Mouse (Mus musculus): ENCODE data around the gene Pprc1. TPM values are rescaled to one million over a fixed set of nuclear protein-coding genes. Genes with fewer than 3 reads are reported as not detected.

The Pprc1 gene
- total RNA-seq, 4 experiments from 2014 or later: 12.3 to 17.0 (median 13.8) TPM

GRCm38 (mm10) chr19:46056388-46056946, 11.8 kb downstream of the Pprc1 start:
- DNase-seq (ENCODE audit: low spot score): peak; percentile 95

DNA sequence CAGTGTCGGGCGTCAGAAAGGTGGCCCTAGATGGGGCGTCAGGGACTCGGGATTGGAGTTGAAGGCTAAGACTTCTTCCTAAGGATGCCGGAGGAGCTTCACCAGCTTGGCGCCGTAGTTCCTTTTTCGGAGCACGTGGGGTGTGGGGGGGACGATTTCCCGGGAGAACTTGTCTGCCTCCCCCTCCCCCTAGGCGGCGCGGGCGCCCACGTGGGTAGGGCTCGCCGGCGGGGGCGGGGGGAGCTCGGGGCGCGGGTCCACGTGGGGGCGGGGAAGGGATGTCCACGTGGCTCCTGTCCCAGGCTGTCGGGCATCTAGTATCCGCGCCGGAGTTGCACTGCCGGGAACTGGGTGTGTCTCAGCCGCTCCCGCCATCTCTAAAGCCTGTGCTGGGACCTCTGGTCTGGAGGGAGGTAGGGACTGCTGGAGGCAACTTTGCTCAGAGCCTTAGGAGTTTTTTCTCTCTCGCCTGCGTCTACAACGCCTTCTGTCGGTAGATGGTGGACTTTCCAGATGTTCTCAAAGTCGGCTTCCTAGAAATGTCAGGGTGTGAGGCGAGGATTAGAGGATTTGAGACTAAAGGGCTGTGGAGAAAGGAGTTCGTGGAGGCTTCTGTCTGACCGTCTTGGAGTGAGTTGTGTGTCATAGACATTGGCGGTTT, 12.4 kb downstream of the Pprc1 start:
- DNase-seq (ENCODE audit: low spot score): peak; percentile 77

GRCm38 (mm10) chr19:46058466-46058865, 13.8 kb downstream of the Pprc1 start:
- no peak for DNase-seq (ENCODE audit: low spot score)

GRCm38 (mm10) chr19:46060845-46061244, 16.2 kb downstream of the Pprc1 start:
- no peak for DNase-seq (ENCODE audit: low spot score)

GRCm38 (mm10) chr19:46068054-46068453, 23.4 kb downstream of the Pprc1 start:
- no peak for DNase-seq (ENCODE audit: low spot score)

- no peak for DNase-seq (ENCODE audit: low spot score)
Observed at GRCm38 (mm10) chr19:46073285-46073684, 28.6 kb downstream of the Pprc1 start.

GRCm38 (mm10) chr19:46074266-46074665, 29.6 kb downstream of the Pprc1 start:
- DNase-seq (ENCODE audit: low spot score): no peak

GRCm38 (mm10) chr19:46075616-46076607, 31.2 kb downstream of the Pprc1 start, which contains the start of gene Nolc1:
Nolc1 (plus strand) TSS chr19:46075863.
- peak; percentile 100 for DNase-seq (ENCODE audit: low spot score)

DNA sequence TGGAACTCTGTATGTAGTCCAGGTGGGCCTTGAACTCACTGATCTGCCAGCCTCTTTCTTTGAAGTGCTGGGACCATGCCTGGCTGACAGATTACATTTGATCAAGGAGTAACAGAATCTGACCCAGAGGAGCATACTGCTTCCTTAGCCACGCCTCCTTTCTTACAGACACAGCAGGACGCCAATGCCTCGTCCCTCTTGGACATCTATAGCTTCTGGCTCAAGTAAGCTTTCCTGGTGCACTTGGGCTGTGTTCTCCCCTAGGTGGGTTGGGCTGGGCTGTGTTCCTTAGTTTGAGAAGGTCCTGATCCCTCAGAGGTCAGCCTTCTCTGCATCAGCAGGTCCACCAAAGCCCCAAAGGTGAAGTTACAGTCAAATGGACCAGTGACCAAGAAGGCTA, 33.8 kb downstream of the Pprc1 start:
- DNase-seq (ENCODE audit: low spot score): no peak

DNA sequence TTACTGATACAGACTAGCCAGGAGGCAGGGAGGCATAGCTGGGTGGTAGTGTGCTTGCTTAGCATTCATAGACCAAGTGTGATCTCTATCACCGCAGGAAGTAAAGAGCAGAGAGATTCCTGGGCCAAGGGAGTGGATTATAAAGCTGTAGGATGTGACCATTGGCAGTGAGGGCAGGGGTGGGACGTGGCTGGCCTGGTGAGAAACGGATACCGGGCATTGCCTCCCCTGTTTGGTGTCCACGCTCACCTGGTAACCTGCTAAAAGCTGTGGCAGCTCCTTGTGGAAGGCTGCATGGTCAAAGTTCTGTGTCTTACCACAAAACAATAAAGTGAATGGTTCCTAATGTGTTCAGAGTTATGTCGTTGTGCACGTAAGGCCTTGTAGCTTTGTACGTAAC, 40.5 kb downstream of the Pprc1 start:
- no peak for DNase-seq (ENCODE audit: low spot score)

GRCm38 (mm10) chr19:46086337-46086736, 41.7 kb downstream of the Pprc1 start:
- peak; percentile 34 for DNase-seq (ENCODE audit: low spot score)

DNA sequence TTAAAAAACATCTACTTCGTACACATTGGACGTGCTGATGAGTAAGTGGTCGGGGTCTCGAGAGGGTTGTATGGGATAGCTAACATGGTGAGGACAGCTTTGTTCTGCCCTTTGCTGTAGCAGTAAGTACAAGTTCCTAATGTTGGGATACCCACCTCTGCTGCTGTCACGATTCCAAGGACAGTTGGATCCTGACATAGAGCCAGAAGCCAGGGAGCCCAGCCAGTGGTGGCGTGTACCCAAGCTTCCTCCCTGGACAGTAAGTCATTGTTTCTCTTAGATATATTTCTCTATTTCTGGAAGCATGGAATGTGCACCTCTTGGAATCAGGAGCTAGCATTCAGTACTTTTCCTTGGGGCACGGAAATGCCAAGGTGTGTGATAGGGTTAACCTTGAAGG, 43.2 kb downstream of the Pprc1 start:
- peak; percentile 68 for DNase-seq (ENCODE audit: low spot score)

DNA sequence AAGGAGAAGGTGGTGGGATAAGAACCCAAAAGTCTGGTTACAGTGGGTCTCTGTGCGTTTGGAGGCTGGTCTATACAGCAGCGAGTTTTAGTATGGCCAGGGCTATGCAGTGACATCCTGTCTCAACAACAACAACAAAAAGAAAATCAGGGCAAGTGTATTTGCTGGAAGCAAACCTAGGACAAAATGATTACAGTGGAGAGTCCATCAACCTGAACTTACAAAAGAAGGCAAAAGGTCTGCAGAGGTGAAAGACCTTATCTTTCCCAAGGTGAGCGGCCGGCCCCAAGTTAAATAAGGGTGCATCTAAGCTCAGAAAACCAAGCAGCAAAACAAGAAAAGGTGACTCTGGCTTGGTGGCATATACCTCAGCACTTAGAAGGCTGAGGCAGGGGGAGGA, 47.0 kb downstream of the Pprc1 start:
- no peak for DNase-seq (ENCODE audit: low spot score)

- no peak for DNase-seq (ENCODE audit: low spot score)
Observed at GRCm38 (mm10) chr19:46094144-46094543, 49.5 kb downstream of the Pprc1 start.

DNA sequence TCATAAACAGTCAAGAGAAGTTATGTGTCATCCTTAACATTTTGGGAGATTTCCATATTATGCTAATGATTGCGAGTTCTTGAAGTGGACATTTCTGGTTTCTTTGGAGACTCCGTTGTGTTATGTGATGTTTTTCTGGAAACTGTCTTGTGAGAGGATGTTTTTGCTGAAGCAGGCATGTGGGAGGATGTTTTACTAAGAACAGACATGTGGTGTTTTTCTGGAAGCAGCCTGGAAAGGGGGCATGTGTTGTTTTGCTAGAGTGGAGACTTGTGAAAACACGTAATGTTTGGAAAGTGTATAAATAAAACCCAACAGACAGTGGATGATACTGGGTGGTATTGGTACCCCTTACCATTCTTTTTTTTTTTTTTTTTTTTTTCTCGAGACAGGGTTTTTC, 50.6 kb downstream of the Pprc1 start:
- no peak for DNase-seq (ENCODE audit: low spot score)

DNA sequence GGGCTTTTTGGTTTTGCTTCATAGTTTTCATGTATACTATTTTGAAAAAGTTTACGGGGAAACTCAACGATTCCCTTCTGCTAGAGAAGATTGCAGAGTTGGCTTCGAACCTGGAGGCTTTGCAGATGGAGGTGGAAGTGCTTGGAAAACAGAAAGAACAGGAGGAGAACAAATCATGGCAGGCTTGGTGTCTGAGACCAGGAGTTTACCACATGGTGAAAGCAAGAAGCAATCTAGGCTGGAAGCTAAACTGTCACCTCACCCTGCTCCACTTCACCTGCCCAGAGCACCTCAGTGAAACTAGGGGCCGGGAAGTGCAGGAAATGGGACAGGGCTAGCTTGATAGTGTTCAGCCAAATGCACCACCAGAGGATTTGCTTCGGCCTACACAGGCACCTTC, 51.7 kb downstream of the Pprc1 start:
- no peak for DNase-seq (ENCODE audit: low spot score)

- DNase-seq (ENCODE audit: low spot score): no peak
Observed at GRCm38 (mm10) chr19:46099561-46099960, 54.9 kb downstream of the Pprc1 start.

GRCm38 (mm10) chr19:46103437-46104186, 58.9 kb downstream of the Pprc1 start:
- DNase-seq (ENCODE audit: low spot score): no peak

- no peak for DNase-seq (ENCODE audit: low spot score)
Observed at GRCm38 (mm10) chr19:46104187-46104557, 59.5 kb downstream of the Pprc1 start.

- no peak for DNase-seq (ENCODE audit: low spot score)
Observed at GRCm38 (mm10) chr19:46110214-46110613, 65.5 kb downstream of the Pprc1 start.

DNA sequence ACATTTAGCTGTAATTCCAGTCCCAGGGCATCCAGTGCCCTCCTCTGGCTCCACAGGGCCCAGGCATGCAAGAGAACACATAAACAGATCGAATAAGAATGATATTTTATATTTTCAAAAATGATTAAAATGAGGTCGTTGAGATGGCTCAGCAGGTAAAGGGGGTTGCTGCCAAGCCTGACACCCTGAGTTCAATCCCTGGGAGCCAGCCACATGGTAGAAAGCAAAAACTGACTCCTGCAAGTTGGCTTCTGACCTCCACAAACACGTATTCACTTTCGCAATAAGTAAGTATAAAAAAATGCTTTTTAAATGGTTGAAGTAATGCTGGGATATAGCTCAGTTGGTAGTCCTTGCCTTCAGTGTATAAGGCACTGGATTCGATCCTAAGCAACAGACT, 66.1 kb downstream of the Pprc1 start:
- DNase-seq (ENCODE audit: low spot score): no peak

- DNase-seq (ENCODE audit: low spot score): no peak
Observed at GRCm38 (mm10) chr19:46114617-46115016, 69.9 kb downstream of the Pprc1 start.
